Mouse (Mus musculus): ENCODE results near the gene Ppp1r15b.

The Ppp1r15b gene

DNA sequence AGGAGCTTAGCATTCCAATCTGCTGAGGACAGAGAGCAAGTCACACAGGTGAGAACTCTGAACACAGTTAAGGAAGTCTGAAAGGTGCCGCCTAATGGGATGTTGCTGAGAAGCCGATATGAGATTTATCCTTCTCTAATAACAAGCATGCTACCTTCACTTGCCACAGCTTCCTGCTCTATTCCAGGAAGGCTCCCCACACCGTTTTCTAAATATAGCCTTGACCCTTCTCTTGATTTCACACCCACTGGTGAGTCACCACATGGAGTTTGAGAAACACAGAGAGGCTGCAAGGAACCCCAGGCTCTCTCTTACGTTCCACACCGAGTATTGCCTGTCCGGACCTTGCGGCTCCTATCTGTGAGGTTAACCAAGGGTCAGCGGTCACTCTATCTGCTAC, 57.8 kb downstream of the Ppp1r15b start:
- in situ Hi-C loops (cut with MboI, MseI) = no loop called here
